Mouse (Mus musculus) kidney, postnatal 10 days (tissue): ENCODE measurements around the gene Mucl1.
A peak's percentile ranks its signal among the peaks of the same experiment; 100 is the strongest.
"Not testable (repeated sequence)": the region's sequence is repeated elsewhere in the genome, so short reads cannot be mapped to it uniquely, and the experiment has no call there.

ENCODE experiments used
- DNase-seq: peaks from one replicate; pipeline ENCODE4 v3.0.0; 2021; ENCODE audit warnings: mixed read lengths

Mucl1 gene

DNA sequence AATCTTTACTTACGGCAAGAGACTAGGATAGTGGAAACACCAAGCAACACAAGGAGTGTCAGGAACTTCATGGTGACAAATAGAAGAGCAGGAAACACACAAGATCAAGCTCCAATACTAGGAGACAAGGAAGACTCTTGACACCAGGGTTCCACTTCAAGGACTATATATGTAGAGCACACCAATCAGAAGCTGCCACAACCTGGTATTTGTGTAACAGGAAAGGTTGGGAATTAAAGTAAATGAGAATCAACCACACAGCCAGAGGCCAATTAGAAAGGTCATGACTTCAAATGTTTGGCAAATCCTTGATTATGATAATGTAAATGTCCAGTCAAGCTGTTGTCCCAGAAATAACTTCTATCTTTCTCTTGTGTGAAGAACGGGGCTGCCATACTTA lies at the start of gene Mucl1:
TSS of gene Mucl1 (minus strand) at position 101 of the 400 bp plus-strand sequence.
- no peak for DNase-seq

GRCm38 (mm10) chr15:103766836-103767235 lies 11.6 kb upstream of the Mucl1 start:
- peak; percentile 51 for DNase-seq

DNA sequence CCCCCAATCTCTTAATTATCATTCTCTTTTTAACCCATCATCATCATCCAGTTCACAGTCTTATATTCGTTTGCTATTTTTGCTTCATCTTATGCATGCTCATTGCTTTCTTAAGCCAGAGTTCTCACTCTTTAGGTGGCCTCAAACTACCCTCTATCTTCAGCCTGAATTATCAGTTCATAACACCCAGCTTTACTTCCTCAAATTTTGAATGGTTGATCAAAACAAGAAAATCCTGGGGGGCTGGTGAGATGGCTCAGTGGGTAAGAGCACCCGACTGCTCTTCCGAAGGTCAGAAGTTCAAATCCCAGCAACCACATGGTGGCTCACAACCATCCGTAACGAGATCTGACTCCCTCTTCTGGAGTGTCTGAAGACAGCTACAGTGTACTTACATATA lies 38.4 kb downstream of the Mucl1 start:
- not testable (repeated sequence) for DNase-seq
